Comparison of ENCODE assay signal across 25 mouse cellular contexts in genomic region chr15:98541064-98541463, GRCm38 (mm10). TPM values are rescaled to one million over a fixed set of nuclear protein-coding genes. Genes with fewer than 3 reads are reported as not detected.
DNase-seq lines count a peak whose midpoint lies in the region; ATAC-seq and TF ChIP-seq lines count a peak whose summit lies in the region.
"Had no signal": no experiment of that assay in that cellular context is flagged by ENCODE, and none has a peak within 500 bp of the region (broad histone marks: within the 10 kb centered on the region; RNA-seq: fewer than 3 reads in every experiment).

No protein-coding gene starts in this region.

- H3K4me2 ChIP-seq in lung, postnatal 0 days (replicated peaks; ENCODE audit: low read depth, low read length): no peak overlapping the region
- H3K4me2 ChIP-seq: embryonic facial prominence, embryonic 13.5 days; heart, embryonic 11.5 days; hindbrain, embryonic 15.5 days; midbrain, embryonic 11.5 days had no signal

- TF ChIP-seq POLR2A in embryonic fibroblast, embryonic 13.5 days (IDR thresholded peaks at IDR 0.05; ENCODE audit: low read depth, low read length): no peak

- no peaks in the 10 kb centered on the region for H3K27me3 ChIP-seq in lung, postnatal 0 days (replicated peaks; ENCODE audit: insufficient read depth, low read length)
- H3K27me3 ChIP-seq: embryonic facial prominence, embryonic 13.5 days; hindbrain, embryonic 15.5 days had no signal

- no peak for ATAC-seq in lung, postnatal 0 days
- ATAC-seq in monocyte, adult 5-6 weeks (replicated peaks; ENCODE audit: insufficient number of reproducible peaks, low FRiP score, low TSS enrichment, poor library complexity, severe bottlenecking): 0 out of 2 replicates have a peak, but pooled peaks have one; percentile 36

- no peaks in the 10 kb centered on the region for H3K9me3 ChIP-seq in lung, postnatal 0 days (ENCODE audit: low read length)
- H3K9me3 ChIP-seq: embryonic facial prominence, embryonic 13.5 days; forebrain, embryonic 10.5 days; hindbrain, embryonic 15.5 days had no signal

- no peaks in the 10 kb centered on the region for H3K4me1 ChIP-seq in lung, postnatal 0 days (ENCODE audit: insufficient read depth, low read depth, low read length)
- peaks cover 9% of the 10 kb centered on the region for H3K4me1 ChIP-seq in embryonic fibroblast, embryonic 13.5 days (ENCODE audit: control insufficient read depth, insufficient read depth, low read length)
- H3K4me1 ChIP-seq: embryonic facial prominence, embryonic 13.5 days; forebrain, embryonic 10.5 days; hindbrain, embryonic 15.5 days had no signal

- no peak overlapping the region for H3K4me3 ChIP-seq in lung, postnatal 0 days (ENCODE audit: low read depth, low read length)
- no peak overlapping the region for H3K4me3 ChIP-seq in embryonic fibroblast, embryonic 13.5 days (ENCODE audit: insufficient read depth, low read length)
- H3K4me3 ChIP-seq: embryonic facial prominence, embryonic 13.5 days; forebrain, embryonic 10.5 days; hindbrain, embryonic 15.5 days had no signal

- no peak for TF ChIP-seq CTCF in lung, postnatal 0 days (IDR thresholded peaks at IDR 0.05)
- TF ChIP-seq CTCF in embryonic fibroblast, embryonic 13.5 days (IDR thresholded peaks at IDR 0.05; ENCODE audit: borderline replicate concordance, insufficient read depth, low read length): no peak

- peaks cover 25% of the 10 kb centered on the region for H3K36me3 ChIP-seq in lung, postnatal 0 days (ENCODE audit: insufficient read depth, low read length)

- 60% methylated on average over 6 of the region's 6 CpGs for WGBS in lung, postnatal 0 days

- no peak overlapping the region for H3K9ac ChIP-seq in lung, postnatal 0 days (replicated peaks; ENCODE audit: low read depth)
- H3K9ac ChIP-seq: embryonic facial prominence, embryonic 13.5 days; hindbrain, embryonic 15.5 days had no signal

- peak; percentile 33 to 81 for DNase-seq in adrenal gland, adult (ENCODE audit: inconsistent age in 2 of 2, low spot score in 1 of 2)
- DNase-seq in adrenal gland, postnatal 4 days (ENCODE audit: low spot score in 2 of 2): no peak
- DNase-seq in lung, postnatal 0 days (ENCODE audit: low spot score): peak; percentile 45
- no peak for DNase-seq in lung, postnatal 14 days
- no peak for DNase-seq in spleen, adult 12 weeks (ENCODE audit: low spot score)
- no peak for DNase-seq in frontal cortex, postnatal 14 days (ENCODE audit: low spot score in 2 of 2)
- DNase-seq: adrenal gland, adult 8-10 months; cerebellum, adult 2 months; gastrocnemius, postnatal 36 days; kidney, adult 11 months; kidney, postnatal 10 days had no signal

- no peak for TF ChIP-seq EP300 in lung, postnatal 0 days (IDR thresholded peaks at IDR 0.05)

- no peak overlapping the region for H3K27ac ChIP-seq in lung, postnatal 0 days (ENCODE audit: low read length)
- peak overlapping the region; percentile 38; the same call in 1 of the 2 replicates for H3K27ac ChIP-seq in embryonic fibroblast, embryonic 13.5 days (ENCODE audit: insufficient read depth, low read length)
- H3K27ac ChIP-seq: embryonic facial prominence, embryonic 13.5 days; forebrain, embryonic 10.5 days; hindbrain, embryonic 15.5 days had no signal

RNA-seq across cellular contexts. Expression of gene Kansl2, which starts 7.0 kb away (rescaled TPM):
- total RNA-seq in adrenal gland, postnatal 4 days (2021): 10 to 100 TPM; 85.3 to 94.8 TPM
- polyA plus RNA-seq in lung, postnatal 0 days (2015; fragmentation: Nextera tagmentation; extraction: Ambion mirVana): 50.4 and 56.0 TPM in 2 replicates
- 91.2 and 117 TPM in 2 replicates for polyA plus RNA-seq in embryonic fibroblast, embryonic 13.5 days (2011; ENCODE audit: insufficient read length, low read depth, missing spikeins)
- total RNA-seq in monocyte, adult 5-6 weeks (2017): 35.4 to 46.2 TPM (median 40.6 TPM) in 3 replicates

RNA-seq across cellular contexts. Expression of gene Ccnt1, which starts 29.7 kb away (rescaled TPM):
- 10 to 100 TPM; 52.8 to 65.1 TPM for total RNA-seq in adrenal gland, postnatal 4 days (2021)
- 31.0 and 32.2 TPM in 2 replicates for polyA plus RNA-seq in lung, postnatal 0 days (2015; fragmentation: Nextera tagmentation; extraction: Ambion mirVana)
- polyA plus RNA-seq in embryonic fibroblast, embryonic 13.5 days (2011; ENCODE audit: insufficient read length, low read depth, missing spikeins): 36.3 and 40.6 TPM in 2 replicates
- total RNA-seq in monocyte, adult 5-6 weeks (2017): 112 to 132 TPM (median 124 TPM) in 3 replicates

RNA-seq across cellular contexts. Expression of gene 4930415O20Rik, which starts 29.7 kb away (rescaled TPM):
- under 1 TPM in 1 of 2 experiments, not detected in 1; 0.62 TPM for total RNA-seq in adrenal gland, postnatal 4 days (2021)
- 0.31 TPM in 1 of 2 replicates, not detected in the other for polyA plus RNA-seq in lung, postnatal 0 days (2015; fragmentation: Nextera tagmentation; extraction: Ambion mirVana)
- not detected in 2 replicates for polyA plus RNA-seq in embryonic fibroblast, embryonic 13.5 days (2011; ENCODE audit: insufficient read length, low read depth, missing spikeins)
- total RNA-seq in monocyte, adult 5-6 weeks (2017): not detected in 3 replicates
- total RNA-seq: adrenal gland, adult 8-10 months; layer of hippocampus, postnatal 14 days; left cerebral cortex, postnatal 10 days had no signal
- polyA plus RNA-seq: cerebellum, adult 2 months; cortical plate, adult 2 months; embryonic facial prominence, embryonic 13.5 days; hindbrain, embryonic 15.5 days; liver, embryonic 16.5 days had no signal

RNA-seq across cellular contexts. Expression of gene Olfr279, which starts 48.9 kb away (rescaled TPM):
- total RNA-seq in adrenal gland, postnatal 4 days (2021): not detected
- polyA plus RNA-seq in lung, postnatal 0 days (2015; fragmentation: Nextera tagmentation; extraction: Ambion mirVana): not detected in 2 replicates
- not detected in 2 replicates for polyA plus RNA-seq in embryonic fibroblast, embryonic 13.5 days (2011; ENCODE audit: insufficient read length, low read depth, missing spikeins)
- not detected in 3 replicates for total RNA-seq in monocyte, adult 5-6 weeks (2017)
- total RNA-seq: adrenal gland, adult 8-10 months; gastrocnemius, postnatal 36 days; heart, postnatal 25 days; left cerebral cortex, postnatal 10 days had no signal
- polyA plus RNA-seq: embryonic facial prominence, embryonic 13.5 days; forebrain, embryonic 10.5 days; heart, embryonic 11.5 days; hindbrain, embryonic 15.5 days; limb, embryonic 14.5 days; liver, embryonic 16.5 days; midbrain, embryonic 11.5 days; neural tube, embryonic 14.5 days had no signal

RNA-seq across cellular contexts. Expression of gene Lalba, which starts 58.5 kb away (rescaled TPM):
- total RNA-seq in adrenal gland, postnatal 4 days (2021): not detected
- 0.31 and 3.3 TPM in 2 replicates for polyA plus RNA-seq in lung, postnatal 0 days (2015; fragmentation: Nextera tagmentation; extraction: Ambion mirVana)
- not detected in 2 replicates for polyA plus RNA-seq in embryonic fibroblast, embryonic 13.5 days (2011; ENCODE audit: insufficient read length, low read depth, missing spikeins)
- not detected in 3 replicates for total RNA-seq in monocyte, adult 5-6 weeks (2017)
- total RNA-seq: adrenal gland, adult 8-10 months; gastrocnemius, postnatal 36 days; heart, postnatal 25 days; layer of hippocampus, postnatal 14 days; left cerebral cortex, postnatal 10 days had no signal
- polyA plus RNA-seq: cortical plate, adult 2 months; embryonic facial prominence, embryonic 13.5 days; forebrain, embryonic 10.5 days; heart, embryonic 11.5 days; hindbrain, embryonic 15.5 days; liver, embryonic 16.5 days; midbrain, embryonic 11.5 days; neural tube, embryonic 14.5 days had no signal

Comparison
In these comparisons a context has a peak if more than half of its experiments do, and no peak if none do; other contexts are left out.
1. DNase-seq: peak in adrenal gland, adult (2 of 2) and lung, postnatal 0 days (single experiment); none in adrenal gland, postnatal 4 days (0 of 2), lung, postnatal 14 days (single experiment), spleen, adult 12 weeks (single experiment) and frontal cortex, postnatal 14 days (0 of 2).